Mouse (Mus musculus) left cerebral cortex, postnatal 4 days (tissue): ENCODE results near the gene Gnb5. TPM values are rescaled to one million over a fixed set of nuclear protein-coding genes. Genes with fewer than 3 reads are reported as not detected.
"Not testable (repeated sequence)": the region's sequence is repeated elsewhere in the genome, so short reads cannot be mapped to it uniquely, and the experiment has no call there.

ENCODE experiments used
- DNase-seq: peaks from one replicate; pipeline ENCODE4 v3.0.0-alpha.2; 2022
- intact Hi-C: fragments of 180-260 bp; cut with DNase I; formaldehyde crosslinking; loops from one replicate; pipeline ENCODE4 v1.15.1; 2025
- total RNA-seq, 2 experiments: library from RNA; stranded (reverse); gene quantifications; 2 replicates each; pipeline ENCODE4 v1.2.3; 2021

Gene Gnb5
- total RNA-seq, 2 experiments from 2014 or later, result 74.6 to 78.1 TPM

DNA sequence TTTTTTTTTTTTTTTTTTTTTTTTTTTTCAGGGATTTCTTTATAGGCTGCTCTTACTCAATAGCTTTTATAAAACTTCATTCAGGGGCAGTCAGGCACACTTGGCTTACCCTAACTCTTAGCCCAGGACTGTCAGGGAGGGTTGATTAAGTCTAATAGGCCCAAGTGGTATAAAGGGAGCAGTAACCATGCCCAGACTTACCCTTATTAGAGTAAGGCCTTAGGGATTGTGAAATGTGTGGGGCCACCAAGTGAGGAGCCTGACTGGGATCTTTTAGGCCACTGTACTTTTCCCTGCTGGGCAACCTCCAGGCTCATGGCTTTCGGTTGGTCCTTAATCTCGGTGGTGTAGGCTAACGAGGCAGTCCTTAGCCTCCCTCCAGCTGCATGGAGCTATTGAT is 42.6 kb downstream of the Gnb5 start:
- intact Hi-C loops, result no loop called here
- DNase-seq, result no peak

GRCm38 (mm10) chr9:75353094-75353493 is 47.0 kb downstream of the Gnb5 start:
- intact Hi-C loops, result no loop called here
- no peak for DNase-seq

- no peak for DNase-seq
- intact Hi-C loops, result no loop called here
Measured at GRCm38 (mm10) chr9:75355783-75356182, 49.7 kb downstream of the Gnb5 start.

DNA sequence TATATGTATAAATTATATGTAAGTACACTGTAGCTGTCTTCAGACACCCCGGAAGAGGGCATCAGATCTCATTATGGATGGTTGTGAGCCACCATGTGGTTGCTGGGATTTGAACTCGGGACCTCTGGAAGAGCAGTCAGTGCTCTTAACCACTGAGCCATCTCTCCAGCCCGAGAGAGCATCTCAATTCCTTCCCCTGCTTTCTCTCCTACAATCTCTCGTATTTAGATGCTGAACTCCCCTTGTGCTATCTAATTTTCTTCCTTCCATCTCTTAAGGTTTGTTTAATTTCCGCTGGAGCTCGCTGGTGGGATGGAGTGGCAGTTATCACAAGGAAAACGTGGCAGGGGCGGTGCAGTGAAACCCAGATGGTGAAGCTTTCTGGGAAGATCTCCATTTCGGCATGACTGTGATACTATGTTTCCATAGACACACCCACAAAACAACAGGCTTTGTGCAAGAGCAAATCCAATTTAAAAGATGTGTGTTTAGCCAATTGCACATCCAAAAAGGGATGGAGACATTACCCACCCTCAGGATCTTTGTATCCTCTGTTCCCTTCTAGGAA is 51.1 kb downstream of the Gnb5 start:
- intact Hi-C loops, result no loop called here
- no peak for DNase-seq

DNA sequence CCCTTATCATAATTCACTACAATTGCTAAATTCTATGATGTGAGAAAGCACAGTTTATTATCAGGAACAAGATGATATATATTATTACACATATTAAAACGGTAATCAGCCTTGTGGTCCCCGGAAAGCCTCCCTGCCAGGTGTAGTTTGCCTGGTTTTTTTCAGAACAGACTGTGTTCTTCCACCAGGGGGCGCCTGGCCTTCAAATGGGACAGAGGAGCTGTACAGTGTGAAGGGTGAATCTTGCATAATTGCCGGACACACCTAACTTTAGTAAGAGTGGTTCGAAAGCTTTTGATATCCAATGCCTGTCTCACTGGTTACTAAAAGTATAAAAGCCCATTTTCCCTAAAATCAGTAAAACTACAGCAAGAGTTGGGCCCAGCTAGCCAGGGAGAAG is 55.6 kb downstream of the Gnb5 start:
- peak; percentile 81 for DNase-seq
- intact Hi-C loops, result no loop called here

GRCm38 (mm10) chr9:75362201-75362600 is 56.1 kb downstream of the Gnb5 start:
- intact Hi-C loops, result no loop called here
- DNase-seq, result no peak

GRCm38 (mm10) chr9:75363001-75363400 is 56.9 kb downstream of the Gnb5 start:
- intact Hi-C loops, result no loop called here

GRCm38 (mm10) chr9:75363702-75364101 is 57.6 kb downstream of the Gnb5 start:
- DNase-seq, intact Hi-C loops: not testable (repeated sequence)

More at GRCm38 (mm10) chr9:75363001-75363400, 56.9 kb downstream of the Gnb5 start:
- DNase-seq, result no peak

DNA sequence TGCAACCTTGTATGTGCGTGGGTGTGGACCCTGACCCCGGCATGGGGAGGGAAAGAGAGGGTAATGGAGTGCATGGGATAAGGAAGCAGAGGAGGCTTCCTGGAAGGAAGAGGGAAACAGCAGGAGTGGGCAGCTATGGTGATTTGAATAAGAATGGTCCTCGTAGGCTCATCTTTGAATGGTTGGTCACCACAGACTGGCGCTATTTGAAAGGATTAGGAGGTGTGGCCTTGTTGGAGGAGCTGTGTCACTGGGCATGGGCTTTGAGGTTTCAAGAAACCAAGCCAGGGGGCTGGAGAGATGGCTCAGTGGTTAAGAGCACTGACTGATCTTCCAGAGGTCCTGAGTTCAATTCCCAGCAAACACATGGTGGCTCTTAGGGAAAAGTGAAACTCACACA is 59.1 kb downstream of the Gnb5 start:
- intact Hi-C loops, result no loop called here

DNA sequence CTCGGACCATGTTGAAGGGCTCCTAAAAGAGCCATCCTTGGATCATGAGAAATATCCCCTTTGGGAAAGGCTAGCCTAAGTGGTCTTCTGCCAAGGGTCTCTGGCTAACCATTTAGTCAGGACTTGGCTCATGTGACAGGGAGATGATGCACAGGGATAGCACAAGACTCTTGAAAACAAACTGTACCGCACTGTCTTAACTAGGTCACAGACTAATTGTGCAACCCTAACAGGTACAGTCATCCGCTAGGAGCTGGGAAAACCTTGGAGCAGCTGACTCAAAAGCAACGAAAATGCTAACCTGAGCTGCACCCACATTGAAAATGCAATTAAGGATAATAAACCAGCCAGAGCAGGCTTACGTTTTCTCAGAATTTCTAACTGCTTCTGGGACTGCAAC is 60.1 kb downstream of the Gnb5 start:
- intact Hi-C loops, result no loop called here
- DNase-seq, result no peak

More for the DNA sequence above, 59.1 kb downstream of the Gnb5 start:
- no peak for DNase-seq

DNA sequence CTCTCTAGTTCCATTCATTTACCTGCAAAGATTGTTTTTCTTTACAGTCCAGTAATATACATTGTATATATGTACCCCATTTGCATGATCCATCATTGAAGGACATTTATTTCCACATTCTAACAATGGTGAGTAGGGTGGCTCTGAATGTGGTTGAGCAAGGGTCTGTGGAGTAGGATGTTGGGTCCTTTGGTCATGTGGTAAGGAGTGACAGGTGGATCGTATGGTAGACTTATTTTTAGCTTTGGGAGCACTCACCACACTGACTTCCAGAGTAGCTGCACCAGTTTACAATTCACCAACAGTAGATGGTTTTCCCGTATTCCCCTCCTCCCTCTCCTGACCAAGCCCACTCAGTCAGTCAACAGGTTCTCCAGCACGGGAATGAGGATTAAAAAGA is 62.7 kb downstream of the Gnb5 start:
- no peak for DNase-seq
- intact Hi-C loops, result no loop called here

- intact Hi-C loops, result no loop called here
- peak; percentile 53 for DNase-seq
Measured at GRCm38 (mm10) chr9:75375606-75376005, 69.5 kb downstream of the Gnb5 start.

- no peak for DNase-seq
- intact Hi-C loops, result no loop called here
Measured at GRCm38 (mm10) chr9:75376428-75376827, 70.3 kb downstream of the Gnb5 start.

- intact Hi-C loops, result no loop called here
- no peak for DNase-seq
Measured at GRCm38 (mm10) chr9:75378774-75379173, 72.7 kb downstream of the Gnb5 start.

GRCm38 (mm10) chr9:75382825-75383224 is 76.7 kb downstream of the Gnb5 start:
- intact Hi-C loops, result no loop called here
- DNase-seq, result no peak

DNA sequence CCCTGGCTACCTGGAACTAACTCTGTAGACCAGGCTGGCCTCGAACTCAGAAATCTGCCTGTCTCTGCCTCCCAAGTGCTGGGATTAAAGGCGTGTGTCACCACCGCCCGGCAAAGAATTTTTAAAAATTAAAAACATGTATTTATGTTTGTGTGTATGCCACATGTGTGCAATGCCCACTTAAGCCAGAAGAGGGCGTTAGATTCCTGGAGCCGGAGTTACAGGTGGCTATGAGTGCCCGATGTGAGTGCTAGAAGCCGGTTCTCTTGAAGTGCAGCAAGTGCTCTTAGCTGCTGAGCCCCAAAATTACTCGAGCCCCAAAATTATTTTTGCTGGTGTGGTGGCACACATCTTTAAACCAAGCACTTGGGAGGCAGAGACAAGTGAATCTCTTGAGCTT is 77.7 kb downstream of the Gnb5 start:
- no peak for DNase-seq
- intact Hi-C loops, result no loop called here

- intact Hi-C loops, result no loop called here
- DNase-seq, result no peak
Measured at GRCm38 (mm10) chr9:75384337-75384962, 78.4 kb downstream of the Gnb5 start.

DNA sequence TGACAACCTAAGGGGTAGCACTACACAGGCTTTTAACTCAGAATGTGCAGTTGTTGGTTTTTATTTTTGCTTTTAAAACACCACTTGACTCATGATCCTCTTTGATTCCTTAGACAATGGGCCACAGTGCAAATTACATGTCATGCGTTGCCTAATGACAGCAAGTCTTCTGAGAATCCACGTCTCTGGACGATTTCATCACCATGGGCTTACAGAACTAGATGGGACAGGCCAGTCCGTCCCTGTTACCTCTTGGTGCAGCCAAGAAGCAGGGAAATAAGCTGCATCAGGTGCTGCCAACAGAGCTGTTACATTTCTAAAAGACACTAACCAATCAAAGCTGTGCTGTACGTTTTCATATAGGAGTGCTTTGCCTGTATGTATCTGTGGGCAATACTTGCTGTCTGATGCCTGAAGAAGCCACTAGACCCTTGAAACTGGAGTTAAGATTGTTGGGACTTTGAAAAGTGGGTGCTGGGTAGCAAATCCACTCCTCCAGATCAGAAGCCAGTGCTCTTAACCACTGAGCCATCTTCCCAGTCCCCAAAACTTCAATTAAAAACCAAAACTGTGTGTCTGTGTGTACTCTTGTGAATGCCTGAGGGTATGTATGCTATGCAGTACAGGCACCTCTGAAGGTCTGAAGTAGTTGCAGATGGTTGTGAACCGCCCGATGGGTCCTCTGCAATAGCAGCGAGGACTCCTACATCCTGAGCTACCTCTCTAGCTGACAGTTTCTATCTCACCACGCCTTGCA is 79.3 kb downstream of the Gnb5 start:
- DNase-seq, result no peak
- intact Hi-C loops, result no loop called here

DNA sequence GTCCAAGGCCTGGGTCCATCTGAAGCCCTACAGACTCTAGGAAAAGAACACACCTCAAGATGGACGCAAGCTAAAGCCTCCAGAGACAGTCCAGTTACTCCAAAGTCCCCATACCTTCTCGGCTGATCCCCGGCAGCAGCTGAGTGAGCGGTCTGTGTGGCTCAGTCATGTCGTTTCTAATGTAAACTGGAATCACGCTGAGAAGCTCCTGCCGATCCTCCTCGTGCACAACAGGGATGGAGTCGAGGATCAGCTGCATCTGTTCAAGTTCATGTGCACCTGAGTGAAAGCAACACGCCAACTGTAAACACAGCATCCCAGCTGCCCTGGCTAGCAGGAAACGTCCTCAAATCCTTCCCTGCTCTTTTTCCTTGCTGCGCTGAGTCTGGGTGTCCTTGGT is 87.2 kb downstream of the Gnb5 start:
- no peak for DNase-seq
- intact Hi-C loops, result no loop called here
